Mouse (Mus musculus): Measurements from ENCODE around the gene Asic1. TPM values are rescaled to one million over a fixed set of nuclear protein-coding genes. Genes with fewer than 3 reads are reported as not detected.

Asic1 gene
- 4.1 and 19.7 TPM in 2 replicates for polyA plus RNA-seq (2021; fragmentation: Nextera tagmentation)
- long read RNA-seq, experiment 1, full-length matches to known transcripts: 13 of 47 reads
- long read RNA-seq, experiment 1, partial matches to known transcripts: 15 of 47 reads
- long read RNA-seq, experiment 1, other reads (novel, unspliced or antisense): 19 of 47 reads
- long read RNA-seq, experiment 2, partial matches to known transcripts: 8 of 9 reads
- long read RNA-seq, experiment 2, other reads (novel, unspliced or antisense): 1 of 9 reads

GRCm38 (mm10) chr15:99670154-99670821 is at the start of gene Asic1:
Gene Asic1, plus strand, starts transcription at chr15:99670368.

DNA sequence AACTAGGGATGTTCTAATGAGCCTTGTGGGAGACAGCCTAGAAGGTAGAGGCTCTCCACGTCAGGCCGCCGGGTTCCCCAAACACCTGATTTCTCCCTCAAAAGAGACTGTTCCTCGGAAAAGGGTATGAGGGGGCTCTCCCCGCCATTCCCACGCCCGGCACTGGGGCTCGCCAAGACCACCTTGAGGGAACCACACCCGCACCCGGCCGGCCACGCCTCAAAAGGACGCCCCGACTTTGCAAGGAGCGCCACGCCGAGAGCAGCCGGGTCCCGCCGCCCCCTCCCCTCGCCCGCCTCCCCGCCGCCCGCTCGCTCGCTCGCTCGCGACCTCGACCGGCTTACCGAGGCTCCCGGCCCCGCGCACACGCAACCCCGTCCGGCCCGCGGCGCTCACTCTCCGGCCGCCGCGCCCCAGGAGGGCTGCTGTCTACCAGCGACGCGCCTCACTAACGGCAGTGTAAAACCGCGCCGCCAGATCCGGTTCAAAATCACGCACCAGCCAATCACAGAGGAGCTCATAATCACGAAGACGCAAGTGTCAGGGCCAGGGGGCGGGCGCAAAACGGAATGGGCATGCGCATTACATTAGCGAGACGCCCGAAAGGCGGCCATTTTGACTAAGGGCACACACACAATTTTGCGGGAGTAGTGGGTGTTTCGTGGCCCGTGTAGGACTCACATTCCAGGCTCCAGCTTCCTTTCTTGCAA is 18.9 kb upstream of the Asic1 start, which contains the start of gene Racgap1:
Gene Racgap1, minus strand, starts transcription at position 494 of the 710 bp plus-strand sequence.

GRCm38 (mm10) chr15:99701999-99702900 is 32.1 kb downstream of the Asic1 start, which contains the start of gene Smarcd1:
Gene Smarcd1, plus strand, starts transcription at chr15:99702129.

GRCm38 (mm10) chr15:99705440-99706048 is 35.4 kb downstream of the Asic1 start, which contains the start of gene Gm17349:
Gene Gm17349, minus strand, starts transcription at chr15:99705490.

DNA sequence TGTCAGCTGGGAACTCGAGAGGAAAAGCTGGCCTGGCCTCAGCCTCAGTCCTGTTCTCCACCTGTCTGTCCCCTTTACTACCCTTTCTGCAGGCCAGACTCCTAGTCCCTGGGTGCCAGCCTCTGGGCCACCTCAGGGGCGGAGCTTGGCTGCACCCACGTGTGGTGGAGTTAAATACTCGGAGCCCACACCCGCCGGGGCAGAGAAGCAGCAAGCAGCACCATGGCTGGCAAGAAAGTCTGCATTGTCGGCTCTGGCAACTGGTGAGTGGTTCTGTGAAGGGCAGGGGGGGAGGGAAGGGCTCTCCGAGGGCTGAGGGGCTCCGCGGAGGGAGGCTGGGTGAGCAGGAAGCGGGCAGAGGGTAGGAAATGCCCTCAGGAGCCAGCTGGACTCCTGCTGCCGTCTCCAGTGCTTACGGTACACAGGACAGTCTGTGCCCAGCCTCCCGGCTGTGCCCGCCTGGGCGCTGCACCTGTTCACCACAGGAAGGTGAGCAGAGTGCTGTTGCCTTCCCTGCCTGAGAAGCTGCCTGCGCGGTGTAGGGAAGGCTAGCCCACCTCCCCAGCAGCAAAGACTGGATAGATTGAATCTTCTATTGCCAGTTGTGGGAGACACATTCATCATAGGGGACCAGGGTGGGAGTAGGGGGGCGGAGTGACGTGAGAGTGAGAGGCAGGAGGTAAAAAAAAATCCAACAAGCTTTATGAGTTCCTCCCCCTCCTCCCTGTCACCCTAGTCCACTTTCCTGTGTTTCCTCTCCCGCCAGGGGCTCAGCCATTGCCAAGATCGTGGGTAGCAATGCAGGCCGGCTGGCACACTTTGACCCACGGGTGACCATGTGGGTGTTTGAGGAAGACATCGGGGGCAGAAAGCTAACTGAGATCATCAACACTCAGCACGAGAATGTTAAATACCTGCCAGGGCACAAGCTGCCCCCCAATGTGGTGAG is 47.5 kb downstream of the Asic1 start, which contains the start of gene Gpd1:
Gene Gpd1, plus strand, starts transcription at position 130 of the 949 bp plus-strand sequence.

GRCm38 (mm10) chr15:99725341-99726155 is 55.4 kb downstream of the Asic1 start, which contains the start of gene Cox14:
Gene Cox14, plus strand, starts transcription at chr15:99725618.

Other genes starting within 250 kb of the Asic1 start
- 1.0 and 3.0 TPM in 2 replicates for gene Nckap5l, start 212.6 kb upstream of the Asic1 start, polyA plus RNA-seq (2021; fragmentation: Nextera tagmentation)
- 6.0 and 8.9 TPM in 2 replicates for gene Bcdin3d, start 195.6 kb upstream of the Asic1 start, polyA plus RNA-seq (2021; fragmentation: Nextera tagmentation)
- gene Faim2, start 142.2 kb upstream of the Asic1 start, polyA plus RNA-seq (2021; fragmentation: Nextera tagmentation): 202 and 292 TPM in 2 replicates
- 0.10 and 0.23 TPM in 2 replicates for gene Aqp2, start 91.3 kb upstream of the Asic1 start, polyA plus RNA-seq (2021; fragmentation: Nextera tagmentation)
- gene Aqp5, start 79.6 kb upstream of the Asic1 start, polyA plus RNA-seq (2021; fragmentation: Nextera tagmentation): 0.34 and 0.84 TPM in 2 replicates
- gene Aqp6, start 69.0 kb upstream of the Asic1 start, polyA plus RNA-seq (2021; fragmentation: Nextera tagmentation): 0.44 TPM in 1 of 2 replicates, not detected in the other
- 5.6 and 6.7 TPM in 2 replicates for gene Racgap1, start 18.7 kb upstream of the Asic1 start, polyA plus RNA-seq (2021; fragmentation: Nextera tagmentation)
- 32.2 and 51.0 TPM in 2 replicates for gene Smarcd1, start 31.8 kb downstream of the Asic1 start, polyA plus RNA-seq (2021; fragmentation: Nextera tagmentation)
- gene Gm17349, start 35.1 kb downstream of the Asic1 start, polyA plus RNA-seq (2021; fragmentation: Nextera tagmentation): not detected in 2 replicates
- 20.0 and 22.8 TPM in 2 replicates for gene Gpd1, start 47.1 kb downstream of the Asic1 start, polyA plus RNA-seq (2021; fragmentation: Nextera tagmentation)
- gene Cox14, start 55.2 kb downstream of the Asic1 start, polyA plus RNA-seq (2021; fragmentation: Nextera tagmentation): 459 and 490 TPM in 2 replicates
- 38.5 and 47.9 TPM in 2 replicates for gene Cers5, start 102.5 kb downstream of the Asic1 start, polyA plus RNA-seq (2021; fragmentation: Nextera tagmentation)
- gene Lima1, start 205.1 kb downstream of the Asic1 start, polyA plus RNA-seq (2021; fragmentation: Nextera tagmentation): 2.4 and 2.7 TPM in 2 replicates

Data from left cerebral cortex, adult 6 months (tissue).